Mouse (Mus musculus) liver, embryonic 13.5 days (tissue): Measurements from ENCODE around the gene Wfdc2. TPM values are rescaled to one million over a fixed set of nuclear protein-coding genes. Genes with fewer than 3 reads are reported as not detected.
"Not testable (repeated sequence)": the region's sequence is repeated elsewhere in the genome, so short reads cannot be mapped to it uniquely, and the experiment has no call there.

Experiments
- ATAC-seq: fragments of 200-750 bp; cut with Nextera tagmentation; 2 replicates; pipeline ENCODE4 v1.8.0; 2017; ENCODE audit warnings: low read depth, mild to moderate bottlenecking, moderate number of reproducible peaks, moderate library complexity
- DNase-seq: peaks from one replicate; pipeline ENCODE4 v3.0.0; 2022
- H3K27ac ChIP-seq: fragments of 300-500 bp; sonication (generic); 2 replicates; pipeline ENCODE4 v1.5.1; 2015; ENCODE audit warnings: moderate library complexity, mild to moderate bottlenecking, inconsistent platforms
- H3K27me3 ChIP-seq: fragments of 300-500 bp; sonication (generic); 2 replicates; pipeline ENCODE4 v1.6.1; 2015; ENCODE audit warnings: mild to moderate bottlenecking, inconsistent platforms
- H3K36me3 ChIP-seq: fragments of 300-500 bp; sonication (generic); 2 replicates; pipeline ENCODE4 v1.6.1; 2015; ENCODE audit warnings: mild to moderate bottlenecking, inconsistent platforms
- H3K4me1 ChIP-seq: fragments of 300-500 bp; sonication (generic); replicated peaks from 2 replicates; pipeline ENCODE4 v1.6.1; 2015; ENCODE audit warnings: inconsistent platforms
- H3K4me2 ChIP-seq: fragments of 300-500 bp; sonication (generic); 2 replicates; pipeline ENCODE4 v1.6.1; 2015; ENCODE audit warnings: inconsistent platforms, mild to moderate bottlenecking, moderate library complexity
- H3K4me3 ChIP-seq: fragments of 300-500 bp; sonication (generic); replicated peaks from 2 replicates; pipeline ENCODE4 v1.5.1; 2015; ENCODE audit warnings: mild to moderate bottlenecking, inconsistent platforms
- H3K9ac ChIP-seq: fragments of 300-500 bp; sonication (generic); 2 replicates; pipeline ENCODE4 v1.6.1; 2015; ENCODE audit warnings: mild to moderate bottlenecking, inconsistent platforms
- H3K9me3 ChIP-seq: fragments of 300-500 bp; sonication (generic); replicated peaks from 2 replicates; pipeline ENCODE4 v1.6.1; 2016; ENCODE audit warnings: inconsistent platforms
- WGBS: fragments of 180-500 bp; shearing (Covaris S2); methylation state at CpG from one replicate; pipeline ENCODE4 v1.1.7; 2015; ENCODE audit not compliant: insufficient replicate concordance; 5-methylcytosine and 5-hydroxymethylcytosine counted together
- polyA plus RNA-seq: library from polyadenylated mRNA; unstranded; fragments of >200 nt; fragmentation: Nextera tagmentation; extraction: Ambion mirVana; gene quantifications from 2 replicates; pipeline ENCODE4 v1.2.1, GENCODE M21; 2015

Gene Wfdc2
- polyA plus RNA-seq, 1 experiment from 2014 or later = 1.2 TPM

GRCm38 (mm10) chr2:164573359-164573758, 11.1 kb downstream of the Wfdc2 start, which contains the start of gene Spint3:
Gene Spint3, minus strand, starts transcription at chr2:164573459.
- WGBS = 59% methylated on average over 6 of the region's 6 CpGs
- H3K4me1 ChIP-seq, H3K27ac ChIP-seq, H3K27me3 ChIP-seq, H3K36me3 ChIP-seq, H3K4me2 ChIP-seq, H3K4me3 ChIP-seq, H3K9ac ChIP-seq, ATAC-seq, DNase-seq, H3K9me3 ChIP-seq: not testable (repeated sequence)

- 64% methylated on average over 13 of the region's 13 CpGs for WGBS
- H3K4me2 ChIP-seq = not testable (repeated sequence)
Observed at GRCm38 (mm10) chr2:164585025-164585725, 23.0 kb downstream of the Wfdc2 start, which contains the start of gene Wfdc6a. Gene Wfdc6a, minus strand, starts transcription at chr2:164585447.

GRCm38 (mm10) chr2:164592014-164592413, 29.8 kb downstream of the Wfdc2 start:
- H3K9me3 ChIP-seq = no peaks in the 10 kb centered on the region
- ATAC-seq = no peak
- H3K4me3 ChIP-seq = no peak overlapping the region
- H3K27ac ChIP-seq = no peak overlapping the region
- no peaks in the 10 kb centered on the region for H3K27me3 ChIP-seq
- no peak for DNase-seq
- H3K4me1 ChIP-seq = no peaks in the 10 kb centered on the region
- H3K9ac ChIP-seq = no peak overlapping the region
- no peaks in the 10 kb centered on the region for H3K36me3 ChIP-seq
- WGBS = 7% methylated on average over 4 of the region's 4 CpGs
- no peak overlapping the region for H3K4me2 ChIP-seq

More at GRCm38 (mm10) chr2:164585025-164585725, 23.0 kb downstream of the Wfdc2 start, which contains the start of gene Wfdc6a:
- not testable (repeated sequence) for H3K27ac ChIP-seq, H3K36me3 ChIP-seq, ATAC-seq, H3K4me1 ChIP-seq, H3K9ac ChIP-seq, H3K27me3 ChIP-seq, H3K4me3 ChIP-seq, DNase-seq, H3K9me3 ChIP-seq

GRCm38 (mm10) chr2:164593494-164593893, 31.3 kb downstream of the Wfdc2 start, which contains the start of gene Eppin:
Gene Eppin, minus strand, starts transcription at chr2:164593594.
- no peak for DNase-seq
- H3K27ac ChIP-seq = no peak within 1 kb of the TSS
- no peaks in the 10 kb centered on the region for H3K27me3 ChIP-seq
- no peaks in the 10 kb centered on the region for H3K9me3 ChIP-seq
- H3K36me3 ChIP-seq = no peaks in the 10 kb centered on the region
- no peaks in the 10 kb centered on the region for H3K4me1 ChIP-seq
- no peak within 1 kb of the TSS for H3K4me2 ChIP-seq
- no peak within 1 kb of the TSS for H3K4me3 ChIP-seq
- H3K9ac ChIP-seq = no peak within 1 kb of the TSS
- WGBS = 45% methylated on average over 4 of the region's 4 CpGs
- ATAC-seq = no peak

DNA sequence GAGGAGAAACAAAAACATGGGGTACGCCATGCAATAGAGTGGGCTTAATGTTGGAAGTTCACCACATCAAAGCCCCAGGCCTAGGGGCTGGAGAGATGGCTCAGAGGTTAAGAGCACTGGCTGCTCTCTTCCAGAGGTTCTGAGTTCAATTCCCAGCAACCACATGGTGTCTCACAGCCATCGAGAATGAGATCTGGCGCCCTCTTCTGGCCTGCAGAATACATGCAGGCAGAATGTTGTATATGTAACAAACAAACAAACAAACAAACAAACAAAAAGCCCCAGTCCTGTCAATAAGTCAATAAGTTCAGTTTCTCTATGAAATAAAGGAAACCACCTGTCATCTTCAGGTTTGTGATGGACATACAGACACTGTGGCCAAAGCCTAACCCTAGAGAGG, 38.0 kb downstream of the Wfdc2 start:
- no peak for DNase-seq
- Histone ChIP-seq H3K4me1 (no peaks in the 10 kb centered on the region), H3K9me3 (peaks cover 7% of the 10 kb centered on the region; the same call in 1 of the 2 replicates), H3K4me2 (no peak overlapping the region), H3K36me3 (no peaks in the 10 kb centered on the region), H3K27ac (no peak overlapping the region), H3K4me3 (no peak overlapping the region), H3K9ac (no peak overlapping the region), H3K27me3 (no peaks in the 10 kb centered on the region)
- WGBS = 56% methylated on average over 3 of the region's 3 CpGs
- no peak for ATAC-seq

DNA sequence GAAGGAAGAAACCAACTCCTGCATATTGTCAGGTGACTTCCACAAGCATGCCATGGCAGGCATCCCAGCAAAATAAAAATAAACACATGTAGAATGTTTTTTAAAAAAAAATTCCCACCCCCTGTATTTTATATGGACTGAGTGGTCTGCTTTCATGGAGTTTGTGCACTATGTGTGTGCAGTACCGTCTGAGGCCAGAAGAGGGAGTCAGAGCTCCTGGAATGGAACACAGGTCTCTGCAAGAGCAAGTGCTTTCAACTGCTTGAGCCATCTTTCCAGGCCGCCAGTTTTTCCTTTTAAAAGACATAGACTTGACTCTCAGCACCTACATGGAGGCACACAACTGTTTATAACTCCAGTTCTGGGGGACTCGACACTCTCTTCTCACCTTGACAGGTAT, 41.3 kb downstream of the Wfdc2 start:
- peaks cover 7% of the 10 kb centered on the region; the same call in 1 of the 2 replicates for H3K9me3 ChIP-seq
- no peaks in the 10 kb centered on the region for H3K36me3 ChIP-seq
- no peak for DNase-seq
- no peak overlapping the region for H3K27ac ChIP-seq
- no peak overlapping the region for H3K9ac ChIP-seq
- H3K27me3 ChIP-seq = no peaks in the 10 kb centered on the region
- 67% methylated on average over 3 of the region's 3 CpGs for WGBS
- no peak for ATAC-seq
- H3K4me2 ChIP-seq = no peak overlapping the region
- no peak overlapping the region for H3K4me3 ChIP-seq
- H3K4me1 ChIP-seq = no peaks in the 10 kb centered on the region

DNA sequence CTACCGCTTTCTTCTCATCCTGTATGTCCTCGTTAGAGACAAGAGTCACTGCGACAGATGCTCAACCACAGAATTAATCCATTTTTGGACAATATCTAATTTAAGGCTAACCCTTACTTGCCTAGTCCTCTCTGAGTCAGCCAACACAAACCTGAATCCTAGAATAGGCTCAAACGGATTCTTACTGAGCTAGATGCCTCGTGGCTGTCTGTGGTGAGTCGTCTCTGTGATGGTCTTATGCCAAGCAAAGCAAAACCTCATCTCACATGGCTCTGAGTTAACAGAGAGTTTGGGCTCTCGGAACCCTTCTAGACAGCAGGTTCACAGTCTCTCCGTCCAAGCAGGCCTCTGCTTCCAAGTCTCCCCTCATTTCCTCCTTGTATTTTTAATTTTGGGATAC, 42.2 kb downstream of the Wfdc2 start:
- DNase-seq = no peak
- no peak for ATAC-seq
- H3K4me1 ChIP-seq = no peaks in the 10 kb centered on the region
- no peaks in the 10 kb centered on the region for H3K36me3 ChIP-seq
- H3K4me3 ChIP-seq = no peak overlapping the region
- H3K9ac ChIP-seq = no peak overlapping the region
- no peak overlapping the region for H3K27ac ChIP-seq
- 74% methylated on average over 8 of the region's 8 CpGs for WGBS
- H3K27me3 ChIP-seq = no peaks in the 10 kb centered on the region
- H3K4me2 ChIP-seq = no peak overlapping the region
- peaks cover 7% of the 10 kb centered on the region; the same call in 1 of the 2 replicates for H3K9me3 ChIP-seq

DNA sequence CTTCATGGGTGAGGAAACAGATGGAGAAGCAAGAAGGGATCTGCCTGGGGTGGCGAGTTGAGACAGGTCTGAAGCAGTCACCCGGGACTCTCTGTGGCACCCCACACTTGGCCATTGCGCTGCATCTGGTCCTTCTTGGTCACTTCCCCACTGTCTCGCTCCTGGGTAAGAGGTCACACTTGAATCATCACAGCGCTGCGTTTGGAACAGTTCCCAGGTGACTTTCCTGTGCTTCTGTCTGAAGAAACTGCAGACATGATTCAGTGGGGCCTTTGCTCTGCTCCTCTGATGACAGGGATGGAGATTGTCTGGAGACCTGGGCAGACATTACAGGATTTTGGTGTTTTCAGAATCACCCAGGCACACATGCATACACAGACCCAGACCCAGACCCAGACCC, 46.6 kb downstream of the Wfdc2 start:
- H3K9me3 ChIP-seq = no peaks in the 10 kb centered on the region
- 61% methylated on average over 6 of the region's 6 CpGs for WGBS
- no peaks in the 10 kb centered on the region for H3K36me3 ChIP-seq
- ATAC-seq (no peak), DNase-seq (no peak)
- H3K4me2 ChIP-seq = no peak overlapping the region
- no peak overlapping the region for H3K27ac ChIP-seq
- no peak overlapping the region for H3K9ac ChIP-seq
- H3K4me1 ChIP-seq = no peaks in the 10 kb centered on the region
- H3K4me3 ChIP-seq = no peak overlapping the region
- H3K27me3 ChIP-seq = no peaks in the 10 kb centered on the region

DNA sequence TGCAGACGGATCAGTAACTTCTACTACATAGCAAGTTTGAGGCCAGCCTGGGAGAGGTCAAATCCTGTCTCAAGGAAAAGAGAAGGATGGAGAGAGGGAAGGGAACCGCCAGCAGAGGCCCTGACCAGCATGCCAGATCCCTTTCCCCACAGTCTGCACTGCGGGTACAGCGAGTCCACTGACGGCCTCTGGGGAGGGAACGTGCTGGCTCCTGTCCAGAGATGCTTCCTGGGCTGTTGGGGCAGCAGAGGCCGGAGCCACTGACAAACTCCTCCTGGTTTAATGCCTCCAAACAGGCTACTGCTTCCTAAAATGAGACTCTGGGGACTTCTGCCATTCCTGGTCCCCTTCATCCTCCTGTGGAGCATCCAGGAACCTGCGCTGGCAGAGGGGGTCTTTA, 51.3 kb downstream of the Wfdc2 start, which contains the start of the genes Wfdc6b and Wfdc8:
Wfdc6b (plus strand) TSS at position 52 of the 400 bp plus-strand sequence.
Wfdc8 (minus strand) TSS at position 156 of the 400 bp plus-strand sequence.
- not testable (repeated sequence) for H3K4me1 ChIP-seq, H3K27me3 ChIP-seq, H3K9ac ChIP-seq, H3K4me2 ChIP-seq, H3K9me3 ChIP-seq, H3K4me3 ChIP-seq, H3K27ac ChIP-seq, ATAC-seq, H3K36me3 ChIP-seq, DNase-seq
- 54% methylated on average over 8 of the region's 8 CpGs for WGBS

DNA sequence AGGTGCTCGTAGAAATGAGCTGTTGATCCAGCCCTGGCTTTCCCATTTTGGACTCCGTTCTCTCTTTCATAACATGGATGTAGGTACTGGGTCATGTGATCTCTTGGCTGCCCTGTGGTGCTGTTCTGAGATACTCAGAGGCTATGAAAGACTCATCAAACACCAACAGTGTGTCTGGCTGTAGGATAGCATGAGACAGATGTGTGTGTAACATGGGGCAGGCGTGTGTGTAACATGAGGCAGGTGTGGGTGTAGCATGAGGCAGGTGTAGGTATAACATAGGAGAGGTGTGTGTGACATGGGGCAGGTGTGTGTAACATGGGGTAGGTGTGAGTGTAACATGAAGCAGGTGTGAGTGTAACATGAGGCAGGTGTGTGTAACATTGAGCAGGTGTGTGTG, 53.2 kb downstream of the Wfdc2 start:
- Histone ChIP-seq H3K4me1 (no peaks in the 10 kb centered on the region), H3K27ac (no peak overlapping the region), H3K9me3 (no peaks in the 10 kb centered on the region), H3K36me3 (no peaks in the 10 kb centered on the region), H3K27me3 (no peaks in the 10 kb centered on the region), H3K4me3 (no peak overlapping the region), H3K4me2 (no peak overlapping the region), H3K9ac (no peak overlapping the region)
- ATAC-seq (no peak), DNase-seq (no peak)
- WGBS = 69% methylated on average over 3 of the region's 3 CpGs
